Mouse (Mus musculus) Muller cell, postnatal 12 days (primary cell): ENCODE measurements around the gene Il21r.

Experiments used
- DNase-seq: peaks from one replicate; pipeline ENCODE4 v3.0.0-alpha.2; 2015; ENCODE audit errors: inconsistent ontology term

The Il21r gene

GRCm38 (mm10) chr7:125603185-125603631 lies at the start of gene Il21r:
TSS of gene Il21r (plus strand) at chr7:125603429.
- DNase-seq = no peak

- DNase-seq = no peak
Observed at GRCm38 (mm10) chr7:125553653-125554428, 49.4 kb upstream of the Il21r start.

- no peak for DNase-seq
Observed at GRCm38 (mm10) chr7:125554456-125555114, 48.6 kb upstream of the Il21r start.

- no peak for DNase-seq
Observed at GRCm38 (mm10) chr7:125555351-125555872, 47.8 kb upstream of the Il21r start.

- no peak for DNase-seq
Observed at GRCm38 (mm10) chr7:125556096-125556495, 47.1 kb upstream of the Il21r start.

GRCm38 (mm10) chr7:125556865-125557264 lies 46.4 kb upstream of the Il21r start:
- no peak for DNase-seq

GRCm38 (mm10) chr7:125558401-125558945 lies 44.8 kb upstream of the Il21r start:
- DNase-seq = no peak

- no peak for DNase-seq
Observed at GRCm38 (mm10) chr7:125558997-125559396, 44.2 kb upstream of the Il21r start.

- no peak for DNase-seq
Observed at GRCm38 (mm10) chr7:125559537-125559936, 43.7 kb upstream of the Il21r start.

- DNase-seq = peak; percentile 78
Observed at GRCm38 (mm10) chr7:125560146-125560785, 43.0 kb upstream of the Il21r start.

GRCm38 (mm10) chr7:125561085-125561690 lies 42.0 kb upstream of the Il21r start:
- no peak for DNase-seq

GRCm38 (mm10) chr7:125562413-125562812 lies 40.8 kb upstream of the Il21r start:
- DNase-seq = no peak

GRCm38 (mm10) chr7:125563093-125563492 lies 40.1 kb upstream of the Il21r start:
- no peak for DNase-seq

GRCm38 (mm10) chr7:125564316-125565024 lies 38.8 kb upstream of the Il21r start:
- no peak for DNase-seq

GRCm38 (mm10) chr7:125565516-125566285 lies 37.5 kb upstream of the Il21r start:
- peak; percentile 74 for DNase-seq

- no peak for DNase-seq
Observed at GRCm38 (mm10) chr7:125566420-125566819, 36.8 kb upstream of the Il21r start.

- no peak for DNase-seq
Observed at GRCm38 (mm10) chr7:125568888-125569287, 34.3 kb upstream of the Il21r start.

- DNase-seq = no peak
Observed at GRCm38 (mm10) chr7:125571891-125572290, 31.3 kb upstream of the Il21r start.

- DNase-seq = no peak
Observed at GRCm38 (mm10) chr7:125572737-125573136, 30.5 kb upstream of the Il21r start.

- DNase-seq = no peak
Observed at GRCm38 (mm10) chr7:125573849-125574248, 29.4 kb upstream of the Il21r start.
